Mouse (Mus musculus): ENCODE results near the gene Myo1b. TPM values are rescaled to one million over a fixed set of nuclear protein-coding genes. Genes with fewer than 3 reads are reported as not detected.

Myo1b gene
- polyA plus RNA-seq, 1 experiment: not detected

DNA sequence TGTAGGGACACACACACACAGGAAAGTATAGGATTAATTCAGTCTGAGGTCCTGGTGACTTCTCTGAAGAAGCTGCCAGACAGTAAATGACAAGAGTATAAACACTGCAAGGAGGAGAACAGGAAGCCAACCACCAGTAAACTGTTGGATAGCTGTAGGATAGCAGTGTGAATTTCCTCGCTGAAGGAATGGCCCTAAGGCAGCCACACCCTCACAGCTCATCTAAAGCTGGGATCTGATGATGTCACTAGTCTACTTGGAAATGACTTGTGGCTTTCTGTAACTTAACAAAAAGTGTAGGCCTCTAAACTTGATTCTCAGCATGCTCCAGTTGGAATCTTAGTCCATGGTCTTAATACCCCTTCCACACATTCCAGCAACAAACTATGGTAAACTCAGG is 100.2 kb downstream of the Myo1b start:
- no peaks in the 10 kb centered on the region; the same call in 1 of the 2 replicates for H3K36me3 ChIP-seq (ENCODE audit: control insufficient read depth)
- no peaks in the 10 kb centered on the region for H3K9me3 ChIP-seq (ENCODE audit: control insufficient read depth, low read length)
- no peaks in the 10 kb centered on the region for H3K27me3 ChIP-seq (ENCODE audit: control insufficient read depth)
- no peak overlapping the region for H3K4me3 ChIP-seq (replicated peaks)
- H3K4me1 ChIP-seq (ENCODE audit: control insufficient read depth): no peaks in the 10 kb centered on the region
- no peak for TF ChIP-seq TAL1 (IDR thresholded peaks at IDR 0.05; ENCODE audit: low read length)
- TF ChIP-seq GATA1 (IDR thresholded peaks at IDR 0.05; ENCODE audit: low read length): no peak

DNA sequence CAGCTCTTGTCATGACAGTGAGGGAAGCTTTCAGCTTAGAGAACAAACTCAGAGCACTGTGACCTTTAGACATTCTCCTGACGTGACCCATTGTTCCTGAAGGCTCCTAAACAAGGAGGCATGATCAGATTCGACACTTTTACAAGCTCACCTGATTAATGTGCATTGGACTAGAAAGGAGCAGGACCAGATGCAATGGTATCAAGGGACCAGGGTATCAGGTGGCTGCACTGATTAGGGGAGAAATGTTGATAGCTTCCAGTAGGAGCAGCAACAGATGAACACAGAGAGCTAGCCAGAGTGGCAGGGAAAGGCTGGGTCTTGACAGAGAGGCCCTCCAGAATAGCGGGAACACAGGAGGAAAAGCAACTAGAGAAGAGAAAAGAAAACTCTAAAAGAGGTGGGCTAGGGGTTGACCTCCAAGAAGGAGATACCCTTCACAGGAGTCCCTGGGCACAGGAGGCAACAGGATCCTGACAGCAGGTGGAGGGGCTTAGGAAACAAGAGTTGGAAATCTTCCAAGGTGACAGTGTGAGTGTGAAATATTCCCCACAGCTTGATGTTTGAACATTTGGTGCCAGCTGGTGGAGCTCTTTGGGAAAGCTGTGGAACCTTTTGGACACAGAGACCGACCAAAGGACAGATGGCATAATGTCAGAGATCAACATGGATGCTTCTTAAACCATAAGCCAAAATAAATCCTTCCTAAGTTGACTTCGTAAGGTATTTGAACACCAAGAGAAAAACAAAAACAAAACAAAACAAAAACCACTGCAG is 100.8 kb downstream of the Myo1b start:
- H3K9me3 ChIP-seq (ENCODE audit: control insufficient read depth, low read length): no peaks in the 10 kb centered on the region
- TF ChIP-seq TAL1 (IDR thresholded peaks at IDR 0.05; ENCODE audit: low read length) (no peak), GATA1 (IDR thresholded peaks at IDR 0.05; ENCODE audit: low read length) (no peak)
- no peaks in the 10 kb centered on the region for H3K4me1 ChIP-seq (ENCODE audit: control insufficient read depth)
- H3K4me3 ChIP-seq (replicated peaks): no peak overlapping the region
- H3K27me3 ChIP-seq (ENCODE audit: control insufficient read depth): no peaks in the 10 kb centered on the region
- H3K36me3 ChIP-seq (ENCODE audit: control insufficient read depth): no peaks in the 10 kb centered on the region; the same call in 1 of the 2 replicates

DNA sequence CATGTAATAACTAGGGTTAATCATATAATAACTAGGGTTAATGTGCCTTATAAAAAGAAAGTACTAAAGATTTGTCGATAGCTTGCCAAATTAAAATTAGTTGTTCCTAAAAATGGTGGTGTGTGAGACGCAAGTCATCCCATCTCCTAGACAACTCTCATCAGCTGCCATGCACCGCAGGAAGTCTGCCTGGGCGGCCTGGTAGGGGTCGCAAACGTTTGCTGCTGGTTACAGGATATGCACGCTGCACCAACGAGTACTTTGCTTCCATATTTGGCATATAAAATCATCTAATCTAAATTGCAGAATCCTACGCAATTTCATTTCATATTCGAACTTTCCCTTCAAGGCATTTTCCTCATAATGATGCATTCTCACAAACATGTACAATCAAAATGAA is 107.0 kb downstream of the Myo1b start:
- H3K36me3 ChIP-seq (ENCODE audit: control insufficient read depth): no peaks in the 10 kb centered on the region
- no peaks in the 10 kb centered on the region for H3K9me3 ChIP-seq (ENCODE audit: control insufficient read depth, low read length)
- H3K4me1 ChIP-seq (ENCODE audit: control insufficient read depth): no peaks in the 10 kb centered on the region
- H3K4me3 ChIP-seq (replicated peaks): no peak overlapping the region
- TF ChIP-seq GATA1 (IDR thresholded peaks at IDR 0.05; ENCODE audit: low read length) (no peak), TAL1 (IDR thresholded peaks at IDR 0.05; ENCODE audit: low read length) (no peak)
- no peaks in the 10 kb centered on the region for H3K27me3 ChIP-seq (ENCODE audit: control insufficient read depth)

DNA sequence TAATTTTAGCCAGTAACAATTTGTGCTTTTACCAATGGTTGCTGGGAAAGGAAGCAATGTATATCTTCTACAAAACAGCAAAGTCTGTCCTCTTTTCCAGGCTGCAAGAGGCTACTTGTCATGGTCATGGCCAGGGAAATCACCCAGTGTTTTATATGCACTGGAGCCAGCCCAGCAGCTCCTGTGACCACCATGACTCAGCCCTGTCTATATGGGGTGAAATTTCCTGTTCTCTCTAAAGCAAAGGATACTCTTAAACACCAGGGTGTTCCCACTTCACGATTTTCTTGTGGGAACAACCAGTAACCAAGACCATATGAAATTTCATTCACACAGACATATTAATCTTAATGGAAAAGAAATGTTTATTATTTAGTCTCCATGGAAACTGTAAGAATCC is 107.6 kb downstream of the Myo1b start:
- TF ChIP-seq GATA1 (IDR thresholded peaks at IDR 0.05; ENCODE audit: low read length): no peak
- TF ChIP-seq TAL1 (IDR thresholded peaks at IDR 0.05; ENCODE audit: low read length): no peak
- Histone ChIP-seq H3K4me1 (ENCODE audit: control insufficient read depth) (no peaks in the 10 kb centered on the region), H3K36me3 (ENCODE audit: control insufficient read depth) (no peaks in the 10 kb centered on the region), H3K27me3 (ENCODE audit: control insufficient read depth) (no peaks in the 10 kb centered on the region), H3K4me3 (replicated peaks) (no peak overlapping the region), H3K9me3 (ENCODE audit: control insufficient read depth, low read length) (no peaks in the 10 kb centered on the region)

DNA sequence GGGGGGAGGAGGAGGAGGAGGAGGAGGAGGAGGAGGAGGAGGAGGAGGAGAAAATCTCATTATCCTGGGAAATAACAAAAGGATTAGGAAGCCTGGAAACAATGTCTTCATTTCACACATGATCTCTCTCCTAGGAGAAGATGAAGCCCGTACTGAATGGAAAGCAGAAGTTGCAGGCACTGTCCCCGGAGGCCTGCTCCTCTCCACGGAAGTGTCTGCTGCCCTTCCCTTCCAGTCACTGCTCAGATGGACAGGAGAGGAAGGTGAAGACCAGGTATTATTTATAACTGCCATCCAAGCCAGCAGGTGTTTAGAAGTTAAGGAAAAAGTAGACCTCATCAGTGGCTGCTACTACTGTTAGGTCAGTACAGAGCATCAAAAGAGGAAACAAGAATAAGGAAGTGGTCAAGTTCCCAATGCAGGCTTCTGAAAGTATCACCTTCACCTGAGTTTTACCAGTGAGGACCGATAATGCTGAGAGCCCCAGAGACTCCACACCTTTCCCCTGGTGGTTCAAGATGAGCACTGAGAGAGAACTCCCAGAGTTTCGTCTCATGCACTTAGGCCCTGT is 110.7 kb downstream of the Myo1b start:
- TF ChIP-seq GATA1 (IDR thresholded peaks at IDR 0.05; ENCODE audit: low read length) (no peak), TAL1 (IDR thresholded peaks at IDR 0.05; ENCODE audit: low read length) (no peak)
- H3K9me3 ChIP-seq (ENCODE audit: control insufficient read depth, low read length): no peaks in the 10 kb centered on the region
- H3K4me3 ChIP-seq (replicated peaks): no peak overlapping the region
- no peaks in the 10 kb centered on the region for H3K4me1 ChIP-seq (ENCODE audit: control insufficient read depth)
- H3K27me3 ChIP-seq (ENCODE audit: control insufficient read depth): no peaks in the 10 kb centered on the region
- no peaks in the 10 kb centered on the region for H3K36me3 ChIP-seq (ENCODE audit: control insufficient read depth)

DNA sequence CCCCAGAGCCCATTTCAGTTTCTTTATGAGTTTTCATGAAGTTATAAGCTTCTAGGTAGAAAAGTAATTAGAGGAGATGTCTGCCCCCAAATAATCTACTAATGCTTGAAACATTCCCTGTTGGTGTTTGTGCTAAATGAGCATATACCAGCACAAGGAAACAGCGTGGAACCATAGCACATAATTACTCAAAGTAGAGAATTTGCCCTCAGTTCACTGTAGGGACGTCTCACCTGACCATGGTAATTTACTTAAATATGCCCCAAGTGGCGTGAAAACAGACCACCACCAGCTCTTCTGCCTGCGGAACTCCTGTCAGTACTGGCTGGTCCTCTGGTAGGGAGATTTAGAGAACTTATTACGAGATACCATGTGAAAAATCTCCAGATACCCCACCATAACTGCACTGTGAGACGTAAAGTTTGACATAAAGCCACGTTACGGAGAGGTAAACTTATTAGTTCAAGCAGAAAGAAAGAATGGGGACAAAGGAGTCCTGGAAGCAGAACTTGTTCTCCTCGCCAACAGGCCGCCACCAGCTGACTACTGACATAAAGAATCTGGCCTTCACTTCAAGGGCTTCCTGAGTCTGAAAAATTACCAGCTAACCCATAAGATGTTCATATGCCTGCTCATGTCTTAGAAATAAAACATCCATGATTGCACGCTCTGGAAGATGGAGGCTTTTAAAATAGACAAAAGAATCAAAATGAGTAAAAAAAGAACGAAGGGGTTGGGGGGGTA is 111.4 kb downstream of the Myo1b start:
- TF ChIP-seq TAL1 (IDR thresholded peaks at IDR 0.05; ENCODE audit: low read length): no peak
- no peak for TF ChIP-seq GATA1 (IDR thresholded peaks at IDR 0.05; ENCODE audit: low read length)
- H3K4me1 ChIP-seq (ENCODE audit: control insufficient read depth): no peaks in the 10 kb centered on the region
- H3K4me3 ChIP-seq (replicated peaks): no peak overlapping the region
- H3K36me3 ChIP-seq (ENCODE audit: control insufficient read depth): no peaks in the 10 kb centered on the region
- no peaks in the 10 kb centered on the region for H3K27me3 ChIP-seq (ENCODE audit: control insufficient read depth)
- H3K9me3 ChIP-seq (ENCODE audit: control insufficient read depth, low read length): no peaks in the 10 kb centered on the region

DNA sequence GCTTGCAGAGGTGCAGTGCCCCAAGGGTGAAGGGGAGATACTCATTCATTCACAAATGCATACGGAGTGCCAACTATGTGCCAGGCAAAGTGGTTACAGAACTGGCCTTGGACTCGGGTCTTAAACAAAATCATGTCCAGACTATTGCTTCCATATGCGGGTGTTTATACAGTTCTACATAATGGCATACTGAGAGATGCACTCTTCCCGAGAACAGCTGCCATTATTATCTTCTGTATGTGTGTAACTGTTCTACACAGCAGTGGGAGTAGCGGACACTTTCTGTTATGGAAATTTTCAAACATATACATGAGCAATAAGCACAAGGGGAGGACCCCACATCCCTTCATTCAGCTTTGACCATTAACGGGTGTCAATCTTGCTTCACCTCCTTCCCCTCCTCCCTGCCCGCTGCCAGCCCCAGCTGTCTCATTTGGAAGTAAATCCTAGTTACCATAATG is 117.8 kb downstream of the Myo1b start:
- Histone ChIP-seq H3K27me3 (ENCODE audit: control insufficient read depth) (no peaks in the 10 kb centered on the region), H3K9me3 (ENCODE audit: control insufficient read depth, low read length) (no peaks in the 10 kb centered on the region), H3K4me3 (replicated peaks) (no peak overlapping the region), H3K36me3 (ENCODE audit: control insufficient read depth) (no peaks in the 10 kb centered on the region), H3K4me1 (ENCODE audit: control insufficient read depth) (no peaks in the 10 kb centered on the region)
- no peak for TF ChIP-seq GATA1 (IDR thresholded peaks at IDR 0.05; ENCODE audit: low read length)
- TF ChIP-seq TAL1 (IDR thresholded peaks at IDR 0.05; ENCODE audit: low read length): no peak

DNA sequence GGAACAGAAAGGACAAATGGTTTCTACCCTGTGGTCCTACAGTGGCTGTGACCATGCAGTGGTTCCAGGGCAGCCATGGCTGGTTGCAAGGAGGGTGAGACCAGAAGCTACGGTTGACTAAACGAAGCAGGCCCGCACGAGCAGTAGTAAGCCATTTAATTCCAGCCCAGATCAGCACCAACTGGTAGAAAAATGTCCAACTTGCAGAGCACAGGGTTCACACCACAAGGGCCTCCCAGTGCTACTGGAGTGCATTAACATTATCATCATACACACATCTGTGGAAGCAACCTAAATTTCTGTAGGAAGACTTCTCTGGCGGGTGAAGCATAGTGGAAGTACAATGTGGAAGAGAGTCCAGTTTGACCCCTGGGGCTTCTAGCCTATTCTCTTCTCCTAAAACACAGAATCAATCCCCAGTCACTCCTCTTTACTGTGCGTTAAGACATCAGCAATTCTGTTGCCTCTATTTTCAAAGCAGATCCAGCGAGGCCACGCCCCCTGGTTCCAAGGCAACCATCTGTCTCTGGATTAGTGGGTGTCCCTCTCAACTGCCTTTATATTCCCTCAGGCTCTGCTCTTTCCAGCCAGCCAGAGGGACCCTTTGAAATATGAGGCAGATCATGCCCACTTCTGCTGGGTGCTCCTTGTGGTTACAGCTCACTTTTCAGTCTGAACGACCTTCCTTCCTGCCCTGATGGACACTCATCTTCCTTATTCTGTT is 120.1 kb downstream of the Myo1b start:
- TF ChIP-seq GATA1 (IDR thresholded peaks at IDR 0.05; ENCODE audit: low read length) (no peak), TAL1 (IDR thresholded peaks at IDR 0.05; ENCODE audit: low read length) (no peak)
- Histone ChIP-seq H3K9me3 (ENCODE audit: control insufficient read depth, low read length) (no peaks in the 10 kb centered on the region), H3K4me3 (replicated peaks) (no peak overlapping the region), H3K4me1 (ENCODE audit: control insufficient read depth) (no peaks in the 10 kb centered on the region), H3K36me3 (ENCODE audit: control insufficient read depth) (no peaks in the 10 kb centered on the region), H3K27me3 (ENCODE audit: control insufficient read depth) (no peaks in the 10 kb centered on the region)
